ENCODE assay signal across 15 mouse cellular contexts in the genomic region with DNA sequence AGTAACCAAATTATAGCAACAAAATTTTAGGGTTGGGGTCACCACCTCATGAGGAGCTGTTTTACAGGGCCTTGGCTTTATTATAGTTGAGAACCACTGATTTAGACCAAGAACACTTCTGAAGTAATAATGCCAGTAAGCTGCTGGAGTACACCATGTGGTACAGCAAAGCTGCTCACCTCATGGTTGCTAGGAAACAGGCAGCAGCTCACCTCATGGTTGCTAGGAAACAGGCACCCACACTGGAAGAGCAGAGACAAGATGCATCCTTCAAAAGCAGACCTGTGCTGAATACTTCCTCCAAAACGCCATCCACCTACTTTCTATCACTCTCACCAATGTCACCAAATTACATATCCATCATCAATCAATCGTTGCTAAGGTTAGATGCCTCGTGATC.
DNase-seq lines count a peak whose midpoint lies in the region; ATAC-seq and TF ChIP-seq lines count a peak whose summit lies in the region.
"Had no signal": no experiment of that assay in that cellular context is flagged by ENCODE, and none has a peak within 500 bp of the region (broad histone marks: within the 10 kb centered on the region; RNA-seq: fewer than 3 reads in every experiment).

No protein-coding gene starts in this region.

- no peak for TF ChIP-seq POLR2A in kidney, adult 2 months (IDR thresholded peaks at IDR 0.05; ENCODE audit: low read depth, low read length)

- peak; percentile 8 for DNase-seq in ES-CJ7 (ENCODE audit: low read depth, low spot score)
- peak; percentile 8 to 35 for DNase-seq in frontal cortex, postnatal 14 days (ENCODE audit: low spot score in 2 of 2)
- DNase-seq in left cerebral cortex, postnatal 25 days (ENCODE audit: low spot score in 2 of 2): peak; percentile 58 to 84
- DNase-seq in gastrocnemius, postnatal 10 days: no peak
- DNase-seq in kidney, adult 2 months: no peak
- DNase-seq in heart, adult 18-20 months: no peak
- DNase-seq: B cell, adult 2 months; cerebellum, adult 11 months; thymus, adult 18-20 months had no signal

- WGBS in forebrain, embryonic 16.5 days: 87% methylated on average over 3 of the region's 3 CpGs
- 82% methylated on average over 3 of the region's 3 CpGs for WGBS in forebrain, embryonic 15.5 days
- 68% methylated on average over 3 of the region's 3 CpGs for WGBS in kidney, adult 2 months

- H3K4me2 ChIP-seq in forebrain, embryonic 16.5 days (ENCODE audit: low read length): no peak overlapping the region
- no peak overlapping the region for H3K4me2 ChIP-seq in forebrain, embryonic 15.5 days (replicated peaks)
- H3K4me2 ChIP-seq: embryonic facial prominence, embryonic 12.5 days; liver, embryonic 15.5 days; neural tube, embryonic 12.5 days had no signal

- H3K27me3 ChIP-seq in forebrain, embryonic 16.5 days (replicated peaks; ENCODE audit: control insufficient read depth, insufficient read depth, low read length): no peaks in the 10 kb centered on the region
- H3K27me3 ChIP-seq in forebrain, embryonic 15.5 days: no peaks in the 10 kb centered on the region
- H3K27me3 ChIP-seq in kidney, adult 2 months (replicated peaks; ENCODE audit: control insufficient read depth, insufficient read depth, low read length): no peaks in the 10 kb centered on the region
- H3K27me3 ChIP-seq: embryonic facial prominence, embryonic 12.5 days; liver, embryonic 15.5 days; neural tube, embryonic 12.5 days had no signal

- no peaks in the 10 kb centered on the region for H3K9me3 ChIP-seq in forebrain, embryonic 16.5 days (ENCODE audit: control insufficient read depth, low read length)
- no peaks in the 10 kb centered on the region for H3K9me3 ChIP-seq in forebrain, embryonic 15.5 days
- H3K9me3 ChIP-seq: embryonic facial prominence, embryonic 12.5 days; liver, embryonic 15.5 days; neural tube, embryonic 12.5 days had no signal

- no peak for TF ChIP-seq CTCF in kidney, adult 2 months (conservative IDR thresholded peaks at IDR 0.05; ENCODE audit: insufficient read depth, insufficient read length, low read depth, low read length)

- ATAC-seq in forebrain, embryonic 16.5 days: peak; percentile 75; the same call in 1 of the 2 replicates
- ATAC-seq in forebrain, embryonic 15.5 days (replicated peaks): no peak; the same call in 1 of the 2 replicates
- ATAC-seq: intestine, embryonic 16.5 days had no signal

- no peaks in the 10 kb centered on the region; the same call in 1 of the 2 replicates for H3K4me1 ChIP-seq in forebrain, embryonic 16.5 days (replicated peaks; ENCODE audit: control insufficient read depth, insufficient read depth, low read length)
- 0 out of 2 replicates have a peak, but pooled peaks cover 3% of the 10 kb centered on the region for H3K4me1 ChIP-seq in forebrain, embryonic 15.5 days
- H3K4me1 ChIP-seq in kidney, adult 2 months (ENCODE audit: control insufficient read depth, insufficient read depth, low read length): no peaks in the 10 kb centered on the region
- H3K4me1 ChIP-seq: embryonic facial prominence, embryonic 12.5 days; liver, embryonic 15.5 days; neural tube, embryonic 12.5 days had no signal

- no peak overlapping the region for H3K9ac ChIP-seq in forebrain, embryonic 16.5 days (replicated peaks; ENCODE audit: low read depth, low read length)
- no peak overlapping the region for H3K9ac ChIP-seq in forebrain, embryonic 15.5 days (replicated peaks)
- H3K9ac ChIP-seq: embryonic facial prominence, embryonic 12.5 days; liver, embryonic 15.5 days; neural tube, embryonic 12.5 days had no signal

- intact Hi-C loops in left cerebral cortex, postnatal 25 days (cut with DNase I): no loop called here

- no peaks in the 10 kb centered on the region for H3K36me3 ChIP-seq in forebrain, embryonic 16.5 days (ENCODE audit: control insufficient read depth, insufficient read depth)
- no peaks in the 10 kb centered on the region for H3K36me3 ChIP-seq in forebrain, embryonic 15.5 days
- no peaks in the 10 kb centered on the region for H3K36me3 ChIP-seq in kidney, adult 2 months (ENCODE audit: control insufficient read depth, insufficient read depth, low read length)
- H3K36me3 ChIP-seq: embryonic facial prominence, embryonic 12.5 days; liver, embryonic 15.5 days; neural tube, embryonic 12.5 days had no signal

- no peak overlapping the region for H3K27ac ChIP-seq in forebrain, embryonic 16.5 days (ENCODE audit: low read length)
- no peak overlapping the region for H3K27ac ChIP-seq in forebrain, embryonic 15.5 days (replicated peaks)
- H3K27ac ChIP-seq in kidney, adult 2 months (ENCODE audit: insufficient read depth, low read depth, low read length): no peak overlapping the region
- H3K27ac ChIP-seq: embryonic facial prominence, embryonic 12.5 days; liver, embryonic 15.5 days; neural tube, embryonic 12.5 days had no signal

- H3K4me3 ChIP-seq in forebrain, embryonic 16.5 days (replicated peaks; ENCODE audit: low read length): no peak overlapping the region
- H3K4me3 ChIP-seq in forebrain, embryonic 15.5 days: no peak overlapping the region
- H3K4me3 ChIP-seq in kidney, adult 2 months (ENCODE audit: insufficient read depth, low read depth, low read length): no peak overlapping the region
- H3K4me3 ChIP-seq: embryonic facial prominence, embryonic 12.5 days; liver, embryonic 15.5 days; neural tube, embryonic 12.5 days had no signal

Comparison
In these comparisons a context has a peak if more than half of its experiments do, and no peak if none do; other contexts are left out.
1. DNase-seq: peak in ES-CJ7 (single experiment), frontal cortex, postnatal 14 days (2 of 2) and left cerebral cortex, postnatal 25 days (2 of 2); none in gastrocnemius, postnatal 10 days (single experiment), kidney, adult 2 months (single experiment) and heart, adult 18-20 months (0 of 2).